Mouse (Mus musculus) neural tube, embryonic 14.5 days (tissue): ENCODE results near the gene Gm973. TPM values are rescaled to one million over a fixed set of nuclear protein-coding genes. Genes with fewer than 3 reads are reported as not detected.

ENCODE experiments used
- ATAC-seq: fragments of 200-750 bp; cut with Nextera tagmentation; 2 replicates; pipeline ENCODE4 v1.8.0; 2017; ENCODE audit warnings: low read depth, mild to moderate bottlenecking, moderate TSS enrichment, moderate library complexity
- H3K27ac ChIP-seq: fragments of 300-500 bp; sonication (generic); 2 replicates; pipeline ENCODE4 v1.5.1; 2014; ENCODE audit warnings: low read depth, mild to moderate bottlenecking, control low read depth, low read length, moderate library complexity, mixed read lengths
- H3K27me3 ChIP-seq: fragments of 300-500 bp; sonication (generic); 2 replicates; pipeline ENCODE4 v1.6.1; 2014; ENCODE audit warnings: low read length; ENCODE audit not compliant: control insufficient read depth, insufficient read depth
- H3K36me3 ChIP-seq: fragments of 300-500 bp; sonication (generic); 2 replicates; pipeline ENCODE4 v1.6.1; 2014; ENCODE audit warnings: low read length, mixed read lengths; ENCODE audit not compliant: control insufficient read depth, insufficient read depth
- H3K4me1 ChIP-seq: fragments of 300-500 bp; sonication (generic); 2 replicates; pipeline ENCODE4 v1.6.1; 2014; ENCODE audit warnings: low read length; ENCODE audit not compliant: control insufficient read depth, insufficient read depth
- H3K4me2 ChIP-seq: fragments of 300-500 bp; sonication (generic); 2 replicates; pipeline ENCODE4 v1.6.1; 2014; ENCODE audit warnings: mild to moderate bottlenecking, low read depth, low read length, control low read depth
- H3K4me3 ChIP-seq: fragments of 300-500 bp; sonication (generic); 2 replicates; pipeline ENCODE4 v1.5.1; 2014; ENCODE audit warnings: low read depth, low read length, control low read depth, mixed read lengths
- H3K9ac ChIP-seq: fragments of 300-500 bp; sonication (generic); replicated peaks from 2 replicates; pipeline ENCODE4 v1.6.1; 2014; ENCODE audit warnings: low read depth, mild to moderate bottlenecking, control low read depth, low read length, mixed read lengths
- H3K9me3 ChIP-seq: fragments of 300-500 bp; sonication (generic); 2 replicates; pipeline ENCODE4 v1.6.1; 2016; ENCODE audit warnings: low read length; ENCODE audit not compliant: control insufficient read depth
- WGBS: fragments of 180-500 bp; shearing (Covaris S2); extraction: QIAGEN DNeasy Blood & Tissue Kit; methylation state at CpG from one replicate; pipeline ENCODE4 v1.1.7; 2014; 5-methylcytosine and 5-hydroxymethylcytosine counted together
- polyA plus RNA-seq: library from polyadenylated mRNA; unstranded; fragments of >200 nt; fragmentation: Nextera tagmentation; extraction: Ambion mirVana; gene quantifications from 2 replicates; pipeline ENCODE4 v1.2.1, GENCODE M21; 2014

Gene Gm973
- polyA plus RNA-seq, 1 experiment from 2014 or later = 13.2 TPM

DNA sequence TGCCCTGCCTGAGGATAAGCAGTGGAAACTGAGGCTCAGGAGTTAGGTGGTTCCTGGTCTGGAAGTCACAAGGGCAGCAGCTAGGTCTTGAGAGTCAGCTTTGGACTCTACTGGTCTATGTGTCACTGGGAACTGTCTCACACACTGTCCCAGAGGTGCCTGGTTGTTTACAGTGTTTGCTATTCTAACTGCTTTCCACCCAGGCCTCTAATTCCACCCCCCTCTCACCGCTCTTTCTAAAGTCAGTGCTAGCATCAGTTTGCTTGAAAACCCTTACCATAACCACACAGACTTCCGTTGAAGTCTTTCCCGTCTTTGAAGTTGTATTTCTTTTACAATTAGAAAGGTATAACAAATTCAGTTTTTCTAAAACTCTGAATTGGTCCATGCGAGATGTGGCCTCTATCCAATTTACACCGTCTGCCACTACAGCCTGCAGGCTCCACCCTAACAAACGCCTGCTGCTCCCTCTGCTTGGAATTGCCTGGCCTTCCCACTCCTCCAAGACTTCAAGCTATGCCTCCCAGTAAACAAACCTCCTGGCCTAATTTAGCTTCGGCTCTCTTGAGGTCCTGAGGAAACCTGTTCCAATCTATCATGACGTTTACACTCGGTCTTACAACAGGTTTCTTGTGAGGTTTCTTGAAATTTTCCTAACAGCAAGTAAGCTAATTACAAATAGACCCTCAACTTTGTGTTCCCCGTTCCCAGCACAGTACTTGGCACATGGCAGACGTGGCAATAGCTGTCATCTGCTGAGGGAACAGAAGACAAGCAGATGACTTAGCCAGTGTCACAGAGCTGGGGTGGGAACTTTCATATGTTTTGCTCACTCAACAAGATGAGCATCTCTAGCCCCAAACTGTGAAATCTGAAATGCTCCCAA, 86.7 kb downstream of the Gm973 start:
- ATAC-seq = no peak
- H3K4me3 ChIP-seq = no peak overlapping the region
- 57% methylated on average over 11 of the region's 11 CpGs for WGBS
- no peak overlapping the region for H3K9ac ChIP-seq
- no peak overlapping the region for H3K27ac ChIP-seq
- H3K4me1 ChIP-seq = no peaks in the 10 kb centered on the region
- H3K27me3 ChIP-seq = no peaks in the 10 kb centered on the region
- H3K36me3 ChIP-seq = no peaks in the 10 kb centered on the region
- no peaks in the 10 kb centered on the region for H3K9me3 ChIP-seq
- no peak overlapping the region for H3K4me2 ChIP-seq

DNA sequence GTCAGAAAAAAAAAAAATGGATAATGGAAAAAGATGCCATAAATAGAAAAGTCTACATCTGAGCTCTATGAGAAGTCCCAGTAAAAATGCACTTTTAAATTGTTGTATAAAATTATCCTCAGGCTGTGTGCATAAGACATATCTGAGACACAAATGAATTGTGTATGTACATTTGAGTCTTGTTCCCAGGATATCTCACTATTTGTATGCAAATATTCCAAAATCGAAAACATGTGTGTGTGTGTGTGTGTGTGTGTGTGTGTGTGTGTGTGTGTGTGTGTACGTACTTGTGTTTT, 87.3 kb downstream of the Gm973 start:
- Histone ChIP-seq H3K36me3 (no peaks in the 10 kb centered on the region), H3K4me2 (no peak overlapping the region), H3K4me1 (no peaks in the 10 kb centered on the region), H3K9me3 (no peaks in the 10 kb centered on the region), H3K4me3 (no peak overlapping the region), H3K27ac (no peak overlapping the region), H3K9ac (no peak overlapping the region), H3K27me3 (no peaks in the 10 kb centered on the region)
- 78% methylated on average over 2 of the region's 2 CpGs for WGBS
- no peak for ATAC-seq

DNA sequence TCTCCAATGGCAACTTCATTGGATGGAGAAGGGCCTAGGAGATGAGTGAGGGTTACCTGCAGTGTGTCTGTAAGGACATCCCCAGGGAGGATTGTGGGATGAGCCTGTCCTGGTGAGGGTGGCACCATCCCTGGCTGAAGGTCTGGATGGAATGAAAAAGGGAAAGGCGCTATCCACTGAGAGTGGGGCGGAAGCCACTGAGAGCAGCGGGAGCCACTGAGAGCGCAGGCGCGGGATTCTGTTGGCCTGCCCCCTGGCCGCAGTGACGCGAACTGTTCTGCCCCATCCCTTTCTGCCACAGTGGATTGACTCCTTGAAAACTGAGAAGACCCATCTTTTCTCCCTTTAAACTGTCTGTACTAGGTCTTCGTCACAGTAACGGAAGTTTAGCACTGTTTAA, 87.8 kb downstream of the Gm973 start:
- WGBS = 20% methylated on average over 11 of the region's 11 CpGs
- H3K27me3 ChIP-seq = no peaks in the 10 kb centered on the region
- H3K27ac ChIP-seq = no peak overlapping the region
- no peaks in the 10 kb centered on the region for H3K36me3 ChIP-seq
- no peak overlapping the region for H3K9ac ChIP-seq
- no peak overlapping the region for H3K4me3 ChIP-seq
- ATAC-seq = peak; percentile 41; the same call in 1 of the 2 replicates
- H3K9me3 ChIP-seq = no peaks in the 10 kb centered on the region
- no peaks in the 10 kb centered on the region for H3K4me1 ChIP-seq
- no peak overlapping the region for H3K4me2 ChIP-seq

DNA sequence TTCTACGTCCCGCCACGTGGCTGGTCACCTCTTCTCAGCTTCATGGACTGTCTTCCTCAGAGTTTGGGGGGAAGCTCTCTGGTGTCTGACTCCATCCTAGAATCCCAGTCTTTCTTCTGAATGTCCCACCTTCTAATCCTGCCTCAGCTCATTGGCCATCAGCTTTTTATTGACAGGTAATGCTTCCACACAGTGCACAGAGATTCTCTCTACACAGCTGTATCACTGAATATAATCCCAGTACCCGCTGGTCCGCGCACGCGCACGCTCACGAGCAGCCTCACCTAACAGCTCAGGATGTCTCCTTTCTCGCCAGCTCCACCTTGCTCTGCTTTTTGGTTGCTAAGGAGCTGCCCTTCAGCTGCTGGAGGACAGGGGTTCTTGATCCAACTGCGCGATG, 90.4 kb downstream of the Gm973 start:
- H3K36me3 ChIP-seq = no peaks in the 10 kb centered on the region
- ATAC-seq = no peak
- H3K9ac ChIP-seq = no peak overlapping the region
- no peak overlapping the region for H3K4me2 ChIP-seq
- no peaks in the 10 kb centered on the region for H3K27me3 ChIP-seq
- no peak overlapping the region for H3K27ac ChIP-seq
- no peaks in the 10 kb centered on the region for H3K9me3 ChIP-seq
- WGBS = 91% methylated on average over 13 of the region's 13 CpGs
- no peaks in the 10 kb centered on the region for H3K4me1 ChIP-seq
- H3K4me3 ChIP-seq = no peak overlapping the region

DNA sequence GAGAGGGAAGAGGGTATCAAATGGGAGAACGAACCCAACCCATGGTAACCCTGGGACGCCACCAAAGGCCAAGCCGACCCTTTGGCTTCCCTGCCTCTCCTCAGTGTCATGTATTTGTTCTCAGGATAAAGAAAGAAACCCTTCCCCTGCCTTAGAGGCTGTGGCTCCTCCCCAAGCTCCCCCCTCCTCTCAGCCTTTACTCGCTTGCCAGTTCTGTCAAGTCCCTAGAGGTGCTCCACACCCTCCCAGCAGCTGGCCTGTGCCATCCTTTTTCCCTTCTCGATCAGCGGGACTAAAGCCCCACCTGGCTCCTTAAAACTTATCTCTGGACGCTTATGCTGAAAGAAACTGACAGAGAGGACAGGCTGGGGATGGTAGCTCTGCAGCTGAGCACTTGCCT, 91.0 kb downstream of the Gm973 start:
- no peak overlapping the region for H3K4me2 ChIP-seq
- H3K27me3 ChIP-seq = no peaks in the 10 kb centered on the region
- no peak overlapping the region for H3K4me3 ChIP-seq
- H3K4me1 ChIP-seq = no peaks in the 10 kb centered on the region
- H3K27ac ChIP-seq = no peak overlapping the region
- WGBS = 48% methylated on average over 7 of the region's 7 CpGs
- H3K9me3 ChIP-seq = no peaks in the 10 kb centered on the region
- H3K36me3 ChIP-seq = no peaks in the 10 kb centered on the region
- no peak for ATAC-seq
- no peak overlapping the region for H3K9ac ChIP-seq

DNA sequence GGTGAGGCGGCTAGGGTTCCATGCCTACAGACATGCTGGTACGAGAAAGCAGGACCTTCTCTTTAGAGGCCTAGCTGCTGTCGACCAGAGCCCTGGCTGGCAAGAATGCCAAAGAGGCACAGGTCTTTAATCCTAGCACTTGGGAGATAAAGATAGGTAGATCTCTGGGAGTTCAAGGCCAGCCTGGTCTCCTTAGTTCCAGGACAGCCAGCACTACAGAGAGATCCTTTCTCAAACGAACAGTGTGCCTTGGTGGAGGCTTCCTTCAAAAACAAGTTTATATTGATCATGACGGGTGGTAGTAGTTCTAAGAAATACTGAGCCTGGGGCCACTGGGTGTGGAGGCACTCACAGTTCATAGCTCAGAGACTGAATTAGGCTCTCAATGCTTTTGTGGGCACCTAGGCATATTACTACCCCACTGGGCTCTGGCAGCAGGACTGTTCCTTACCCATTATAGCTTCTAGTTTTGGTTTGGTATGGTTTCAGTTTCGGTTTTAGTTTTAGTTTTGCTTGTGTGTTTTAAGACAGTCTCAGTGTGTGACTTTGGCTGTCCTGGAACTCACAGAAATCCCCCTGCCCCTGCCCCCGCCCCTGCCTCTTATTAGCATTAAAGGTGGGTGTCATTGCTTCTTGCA, 92.2 kb downstream of the Gm973 start:
- Histone ChIP-seq H3K4me1 (no peaks in the 10 kb centered on the region), H3K27me3 (no peaks in the 10 kb centered on the region), H3K9me3 (no peaks in the 10 kb centered on the region), H3K4me2 (no peak overlapping the region), H3K27ac (no peak overlapping the region), H3K4me3 (no peak overlapping the region), H3K36me3 (no peaks in the 10 kb centered on the region), H3K9ac (no peak overlapping the region)
- no peak for ATAC-seq
- 84% methylated on average over 7 of the region's 7 CpGs for WGBS

DNA sequence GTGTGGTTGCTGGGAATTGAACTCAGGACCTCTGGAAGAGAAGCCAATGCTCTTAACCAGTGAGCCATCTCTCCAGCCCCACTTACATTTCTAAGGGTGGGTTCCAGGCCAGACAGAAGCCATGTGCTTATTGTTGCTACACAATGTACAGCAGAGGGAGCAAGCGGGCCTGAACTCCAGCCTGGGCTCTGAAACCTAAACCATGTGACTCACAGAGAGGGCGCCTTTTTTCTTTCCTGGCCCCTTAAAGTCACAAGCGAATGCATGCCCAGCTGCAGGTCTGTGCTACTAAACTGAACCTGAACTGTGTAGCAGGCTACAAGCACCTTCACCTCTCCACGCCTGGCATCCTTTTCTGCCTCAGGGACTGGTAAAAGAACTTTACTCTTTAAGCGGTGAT, 92.9 kb downstream of the Gm973 start:
- H3K9me3 ChIP-seq = no peaks in the 10 kb centered on the region
- H3K36me3 ChIP-seq = no peaks in the 10 kb centered on the region
- H3K4me3 ChIP-seq = no peak overlapping the region
- no peaks in the 10 kb centered on the region for H3K27me3 ChIP-seq
- H3K9ac ChIP-seq = no peak overlapping the region
- H3K27ac ChIP-seq = no peak overlapping the region
- 72% methylated on average over 5 of the region's 5 CpGs for WGBS
- ATAC-seq = no peak
- no peaks in the 10 kb centered on the region for H3K4me1 ChIP-seq
- H3K4me2 ChIP-seq = no peak overlapping the region

DNA sequence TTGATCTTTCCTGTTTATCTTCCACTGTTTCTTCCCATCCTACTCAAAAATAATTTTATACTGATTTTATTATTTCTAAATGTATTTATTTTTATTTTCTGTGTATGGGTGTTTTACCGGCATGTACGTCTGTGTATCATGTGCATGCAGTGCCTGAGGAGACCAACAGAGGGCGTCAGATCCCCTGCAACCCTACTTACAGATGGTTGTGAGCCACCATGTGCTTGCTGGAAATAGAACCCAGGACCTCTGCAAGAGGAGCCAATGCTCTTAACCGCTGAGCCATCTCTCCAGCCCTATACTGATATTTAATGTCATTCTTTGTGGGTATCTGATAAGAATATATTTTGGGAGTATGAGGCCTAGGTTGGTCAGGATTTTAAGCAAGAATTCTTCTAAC, 93.4 kb downstream of the Gm973 start:
- H3K4me2 ChIP-seq = no peak overlapping the region
- ATAC-seq = no peak

DNA sequence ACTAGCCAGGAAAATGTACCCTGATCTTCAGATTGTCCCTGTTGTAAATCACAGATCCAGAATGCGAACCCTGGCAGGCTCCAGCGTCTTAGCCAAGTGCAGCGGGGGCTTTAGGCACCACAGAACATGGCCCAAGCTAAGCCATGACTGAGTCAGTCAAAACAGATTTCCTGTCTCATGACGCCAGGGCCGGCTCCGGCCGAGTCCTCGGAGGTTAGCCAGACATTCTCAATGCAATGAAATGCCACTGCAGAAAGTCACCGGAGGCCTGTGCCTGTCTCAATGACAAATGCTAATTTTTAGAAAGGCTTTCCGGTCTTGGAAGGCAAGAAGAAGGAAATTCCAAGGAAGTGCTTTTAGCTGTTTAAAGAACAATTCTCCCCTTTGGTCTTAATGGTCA, 93.8 kb downstream of the Gm973 start:
- Histone ChIP-seq H3K9me3 (no peaks in the 10 kb centered on the region), H3K4me2 (no peak overlapping the region), H3K9ac (no peak overlapping the region), H3K27ac (no peak overlapping the region), H3K36me3 (no peaks in the 10 kb centered on the region), H3K4me1 (no peaks in the 10 kb centered on the region), H3K4me3 (no peak overlapping the region), H3K27me3 (no peaks in the 10 kb centered on the region)
- 74% methylated on average over 10 of the region's 10 CpGs for WGBS
- no peak for ATAC-seq

More for the DNA sequence above, 93.4 kb downstream of the Gm973 start:
- Histone ChIP-seq H3K4me1 (no peaks in the 10 kb centered on the region), H3K9me3 (no peaks in the 10 kb centered on the region), H3K27ac (no peak overlapping the region), H3K27me3 (no peaks in the 10 kb centered on the region), H3K9ac (no peak overlapping the region), H3K36me3 (no peaks in the 10 kb centered on the region), H3K4me3 (no peak overlapping the region)
- WGBS = 82% methylated on average over 4 of the region's 4 CpGs
